Mouse (Mus musculus): ENCODE measurements at regions not wholly inside any gene's neighbourhood (a gene's known extent, or its start where the extent isn't known, plus 50 kb on each side); places are given as distances from the start of the nearest gene placed in this dataset.

DNA sequence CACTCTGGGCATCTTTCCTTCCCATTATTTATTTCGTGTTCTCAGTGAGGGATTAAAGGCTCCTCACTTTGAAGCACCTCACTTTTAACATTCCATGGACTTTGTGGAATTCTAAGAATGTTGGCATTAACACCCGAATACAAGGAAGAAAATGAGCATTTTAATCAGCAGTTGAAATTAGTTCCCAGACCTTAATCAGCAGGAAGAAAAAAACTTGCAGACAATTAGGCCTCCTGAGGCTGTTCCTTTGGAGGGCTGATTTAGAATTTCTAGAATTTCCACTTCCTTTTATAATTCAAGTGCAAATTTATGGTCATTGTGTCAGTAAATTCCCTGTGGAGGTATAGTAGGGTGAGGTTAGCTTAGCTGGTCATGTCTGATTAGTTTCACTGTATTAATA lies 407.6 kb downstream of the Dync2h1 start:
- TF ChIP-seq CTCF (IDR thresholded peaks at IDR 0.05; ENCODE audit: borderline replicate concordance, extremely low read depth, insufficient read depth, insufficient read length) = no peak
- no peak for TF ChIP-seq POLR2A (IDR thresholded peaks at IDR 0.05; ENCODE audit: borderline replicate concordance, extremely low read depth, insufficient read depth, insufficient read length, poor library complexity, severe bottlenecking)
